Mouse (Mus musculus) ES-CJ7 (cell line): ENCODE results near the gene Olfr538.
"Not testable (repeated sequence)": the region's sequence is repeated elsewhere in the genome, so short reads cannot be mapped to it uniquely, and the experiment has no call there.

Source experiments
- DNase-seq: peaks from one replicate; pipeline ENCODE4 v3.0.0; 2011; ENCODE audit warnings: low read depth, low spot score

The Olfr538 gene

DNA sequence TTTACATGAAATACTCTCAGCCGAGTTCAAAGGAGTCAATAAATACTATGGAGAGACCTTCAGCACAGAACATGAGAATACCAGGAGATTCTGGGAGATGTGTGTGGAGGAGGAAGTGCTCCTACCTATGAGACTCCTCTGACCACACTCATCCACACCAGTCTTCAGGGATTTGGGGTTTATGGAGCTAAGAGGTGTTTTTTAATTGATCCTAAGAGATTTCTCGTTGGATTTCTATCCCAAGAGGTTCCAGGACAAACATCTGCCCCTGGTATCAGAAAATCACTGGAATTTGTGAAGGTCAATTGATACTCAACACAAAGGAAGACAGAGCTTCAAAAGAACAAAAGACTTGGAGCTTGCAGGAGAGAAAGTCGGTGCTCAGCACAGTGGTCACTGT is at the start of gene Olfr538:
Gene Olfr538 (plus strand): TSS at position 301 of the 400 bp plus-strand sequence.
- no peak for DNase-seq

DNA sequence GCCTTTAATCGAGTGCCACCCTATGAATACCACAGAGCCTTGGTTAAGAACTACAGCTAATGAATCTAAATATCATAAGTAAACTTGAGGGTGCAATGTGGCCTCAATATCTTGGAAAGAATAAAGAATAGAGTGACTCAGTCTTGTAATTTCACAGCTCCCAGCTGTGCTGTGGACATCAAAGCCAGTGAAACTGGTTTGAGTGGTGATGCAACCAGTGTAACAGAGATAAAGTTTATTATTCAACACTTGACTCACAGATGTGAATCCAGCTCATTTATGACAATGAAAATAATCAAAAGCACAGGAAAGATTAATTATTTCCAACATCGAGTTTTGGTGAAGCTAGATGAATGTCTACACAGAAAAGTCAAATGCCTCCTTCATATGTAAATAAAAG is 27.9 kb upstream of the Olfr538 start:
- no peak for DNase-seq

DNA sequence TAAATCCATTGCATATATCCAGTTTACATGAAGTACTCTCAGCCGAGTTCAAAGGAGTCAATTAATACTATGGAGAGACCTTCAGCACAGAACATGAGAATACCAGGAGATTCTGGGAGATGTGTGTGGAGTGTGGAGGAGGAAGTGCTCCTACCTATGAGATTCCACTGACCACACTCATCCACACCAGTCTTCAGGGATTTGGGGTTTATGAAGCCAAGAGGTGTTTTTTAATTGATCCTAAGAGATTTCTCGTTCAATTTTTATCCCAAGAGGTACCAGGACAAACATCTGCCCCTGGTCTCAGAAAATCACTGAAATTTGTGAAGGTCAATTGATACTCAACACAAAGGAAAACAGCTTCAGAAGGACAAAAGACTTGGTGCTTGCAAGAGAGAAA is 33.3 kb downstream of the Olfr538 start, which contains the start of gene Olfr46:
Gene Olfr46 (plus strand): TSS at position 301 of the 400 bp plus-strand sequence.
- DNase-seq, result not testable (repeated sequence)
